ENCODE assay signal across 7 mouse cellular contexts in genomic region chr17:24669545-24670245, GRCm38 (mm10). TPM values are rescaled to one million over a fixed set of nuclear protein-coding genes. Genes with fewer than 3 reads are reported as not detected.
A peak's percentile ranks its signal among the peaks of the same experiment; 100 is the strongest.
DNase-seq lines count a peak whose midpoint lies in the region; ATAC-seq lines count a peak whose summit lies in the region.

Gene Zfp598 (plus strand): TSS chr17:24669687.

- peak within 1 kb of the TSS; percentile 91 for H3K9ac ChIP-seq in intestine, embryonic 16.5 days (ENCODE audit: low read depth, low read length)
- peak within 1 kb of the TSS; percentile 98 for H3K9ac ChIP-seq in midbrain, embryonic 11.5 days (ENCODE audit: low read length)

- peaks cover 25% of the 10 kb centered on the region for H3K4me1 ChIP-seq in intestine, embryonic 16.5 days (ENCODE audit: control insufficient read depth, insufficient read depth, low read length)
- H3K4me1 ChIP-seq in midbrain, embryonic 11.5 days (ENCODE audit: control insufficient read depth, insufficient read depth, low read length): peaks cover 24% of the 10 kb centered on the region

- H3K4me2 ChIP-seq in intestine, embryonic 16.5 days (ENCODE audit: low read depth, low read length): peak within 1 kb of the TSS; percentile 92
- H3K4me2 ChIP-seq in midbrain, embryonic 11.5 days: peak within 1 kb of the TSS; percentile 88

- WGBS in intestine, embryonic 16.5 days: under 1% methylated on average over 77 of the region's 80 CpGs
- under 1% methylated on average over 71 of the region's 80 CpGs for WGBS in midbrain, embryonic 11.5 days

- H3K4me3 ChIP-seq in intestine, embryonic 16.5 days (ENCODE audit: low read length): peak within 1 kb of the TSS; percentile 92
- H3K4me3 ChIP-seq in midbrain, embryonic 11.5 days (ENCODE audit: low read depth, low read length): peak within 1 kb of the TSS; percentile 98

- peak; percentile 97 for DNase-seq in adrenal gland, adult 2 months
- peak; percentile 85 for DNase-seq in embryo, embryonic 11.5 days (ENCODE audit: low read depth, low spot score)
- peak; percentile 90 to 98 for DNase-seq in gastrocnemius, postnatal 4 days (ENCODE audit: low spot score in 2 of 2)
- peak; percentile 94 to 97 for DNase-seq in left cerebral cortex, postnatal 36 days (ENCODE audit: low spot score in 2 of 2)
- peak; percentile 99 for DNase-seq in midbrain, embryonic 11.5 days (ENCODE audit: low spot score, missing footprints)
- DNase-seq in skeletal muscle tissue, adult 2 months (ENCODE audit: low read depth, low spot score): peak; percentile 91

- H3K27ac ChIP-seq in intestine, embryonic 16.5 days (ENCODE audit: low read length): peak within 1 kb of the TSS; percentile 80
- H3K27ac ChIP-seq in midbrain, embryonic 11.5 days (ENCODE audit: low read depth, low read length): peak within 1 kb of the TSS; percentile 61

- peak; percentile 97 for ATAC-seq in intestine, embryonic 16.5 days
- ATAC-seq in midbrain, embryonic 11.5 days (ENCODE audit: low FRiP score): peak; percentile 99

- no peaks in the 10 kb centered on the region for H3K36me3 ChIP-seq in intestine, embryonic 16.5 days (ENCODE audit: control insufficient read depth, insufficient read depth, low read length)
- H3K36me3 ChIP-seq in midbrain, embryonic 11.5 days (ENCODE audit: control insufficient read depth, insufficient read depth, low read length): no peaks in the 10 kb centered on the region

- H3K27me3 ChIP-seq in intestine, embryonic 16.5 days (replicated peaks; ENCODE audit: control insufficient read depth, insufficient read depth, low read length): no peaks in the 10 kb centered on the region
- H3K27me3 ChIP-seq in midbrain, embryonic 11.5 days (ENCODE audit: control insufficient read depth, insufficient read depth, low read length): no peaks in the 10 kb centered on the region

- intact Hi-C loops in left cerebral cortex, postnatal 36 days (cut with DNase I): loop anchor here (5.0 kb wide), 2 partner anchors 37 to 122 kb away; partner anchors contain the start of genes Nthl1, Pkd1 and Tsc2

- H3K9me3 ChIP-seq in intestine, embryonic 16.5 days (ENCODE audit: control insufficient read depth, low read length): no peaks in the 10 kb centered on the region
- no peaks in the 10 kb centered on the region for H3K9me3 ChIP-seq in midbrain, embryonic 11.5 days (ENCODE audit: control insufficient read depth, low read length)

RNA-seq across cellular contexts. Expression of gene Zfp598, which starts in this region (rescaled TPM):
- total RNA-seq in adrenal gland, adult 2 months (2021): 10 to 100 TPM; 40.8 to 51.3 TPM
- polyA plus RNA-seq in adrenal gland, adult 2 months (2012; rRNA removed): 86.0 and 99.0 TPM in 2 replicates
- total RNA-seq in gastrocnemius, postnatal 4 days (2021): 10 to 100 TPM; 25.7 to 29.6 TPM
- 11.0 and 15.4 TPM in 2 replicates for polyA plus RNA-seq in intestine, embryonic 16.5 days (2015; fragmentation: Nextera tagmentation; extraction: Ambion mirVana)
- 10 to 100 TPM; 30.5 to 45.1 TPM for total RNA-seq in left cerebral cortex, postnatal 36 days (2021)
- polyA plus RNA-seq in midbrain, embryonic 11.5 days (2014; fragmentation: Nextera tagmentation; extraction: Ambion mirVana): 23.5 and 24.9 TPM in 2 replicates

Comparison
In these comparisons a context has a peak if more than half of its experiments do, and no peak if none do; other contexts are left out.
1. Peak in every context shown above with its lines: DNase-seq, ATAC-seq, H3K4me3 ChIP-seq and H3K27ac ChIP-seq.